Mouse (Mus musculus) hindbrain, embryonic 14.5 days (tissue): ENCODE measurements around the gene Gm17349. TPM values are rescaled to one million over a fixed set of nuclear protein-coding genes. Genes with fewer than 3 reads are reported as not detected.

ENCODE experiments used
- ATAC-seq: fragments of 200-750 bp; cut with Nextera tagmentation; 2 replicates; pipeline ENCODE4 v1.8.0; 2017; ENCODE audit warnings: moderate number of reproducible peaks, mild to moderate bottlenecking, moderate TSS enrichment, moderate library complexity; ENCODE audit not compliant: low FRiP score
- DNase-seq: peaks from one replicate; pipeline ENCODE4 v3.0.0-alpha.2; 2015; ENCODE audit warnings: low spot score
- H3K27ac ChIP-seq: fragments of 300-500 bp; sonication (generic); 2 replicates; pipeline ENCODE4 v1.5.1; 2014; ENCODE audit warnings: mild to moderate bottlenecking, moderate library complexity
- H3K27me3 ChIP-seq: fragments of 300-500 bp; sonication (generic); 2 replicates; pipeline ENCODE4 v1.6.1; 2014; ENCODE audit warnings: mild to moderate bottlenecking, low read length, mixed read lengths; ENCODE audit not compliant: control insufficient read depth, insufficient read depth
- H3K36me3 ChIP-seq: fragments of 300-500 bp; sonication (generic); replicated peaks from 2 replicates; pipeline ENCODE4 v1.6.1; 2014; ENCODE audit not compliant: control insufficient read depth, insufficient read depth
- H3K4me1 ChIP-seq: fragments of 300-500 bp; sonication (generic); replicated peaks from 2 replicates; pipeline ENCODE4 v1.6.1; 2014; ENCODE audit warnings: antibody characterized with exemption, low read length, mixed read lengths; ENCODE audit not compliant: control insufficient read depth, insufficient read depth
- H3K4me2 ChIP-seq: fragments of 300-500 bp; sonication (generic); replicated peaks from 2 replicates; pipeline ENCODE4 v1.6.1; 2014; ENCODE audit warnings: mild to moderate bottlenecking, moderate library complexity
- H3K4me3 ChIP-seq: fragments of 300-500 bp; sonication (generic); replicated peaks from 2 replicates; pipeline ENCODE4 v1.5.1; 2014; ENCODE audit warnings: mild to moderate bottlenecking, low read length
- H3K9ac ChIP-seq: fragments of 300-500 bp; sonication (generic); 2 replicates; pipeline ENCODE4 v1.6.1; 2014
- H3K9me3 ChIP-seq: fragments of 300-500 bp; sonication (generic); 2 replicates; pipeline ENCODE4 v1.6.1; 2016; ENCODE audit warnings: low read length; ENCODE audit not compliant: control insufficient read depth
- WGBS: fragments of 180-500 bp; shearing (Covaris S2); extraction: QIAGEN DNeasy Blood & Tissue Kit; methylation state at CpG from one replicate; pipeline ENCODE4 v1.1.7; 2014; 5-methylcytosine and 5-hydroxymethylcytosine counted together
- polyA plus RNA-seq: library from polyadenylated mRNA; unstranded; fragments of >200 nt; fragmentation: Nextera tagmentation; extraction: Ambion mirVana; gene quantifications from 2 replicates; pipeline ENCODE4 v1.2.1, GENCODE M21; 2014

Gene Gm17349
- polyA plus RNA-seq, 1 experiment from 2014 or later = not detected

DNA sequence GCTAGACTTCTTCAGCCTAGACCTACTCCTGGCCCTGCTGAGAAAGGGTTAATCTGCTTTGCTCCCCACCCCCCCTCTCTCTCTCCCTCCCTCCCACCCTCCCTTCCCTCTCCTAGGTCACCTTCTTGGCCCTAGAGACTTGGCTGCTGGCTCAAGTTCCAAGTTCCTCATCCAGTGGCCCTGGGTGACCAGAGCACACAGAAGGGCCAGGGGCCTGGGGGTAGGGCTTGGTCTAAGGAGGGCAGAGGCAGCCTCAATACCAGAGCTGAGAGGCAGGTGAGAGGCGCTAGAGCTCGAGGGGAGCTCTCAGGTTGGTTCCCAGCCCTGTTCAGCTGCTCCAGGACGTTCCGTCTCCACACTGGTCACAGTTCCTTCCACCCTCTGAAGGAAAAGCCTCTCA, 14.4 kb downstream of the Gm17349 start:
- WGBS = 19% methylated on average over 4 of the region's 4 CpGs
- Histone ChIP-seq H3K9ac (no peak overlapping the region), H3K9me3 (no peaks in the 10 kb centered on the region), H3K4me1 (peaks cover 6% of the 10 kb centered on the region; the same call in 1 of the 2 replicates), H3K27ac (no peak overlapping the region), H3K27me3 (no peaks in the 10 kb centered on the region), H3K4me2 (no peak overlapping the region), H3K4me3 (no peak overlapping the region), H3K36me3 (peaks cover 22% of the 10 kb centered on the region)
- DNase-seq (no peak), ATAC-seq (no peak)

DNA sequence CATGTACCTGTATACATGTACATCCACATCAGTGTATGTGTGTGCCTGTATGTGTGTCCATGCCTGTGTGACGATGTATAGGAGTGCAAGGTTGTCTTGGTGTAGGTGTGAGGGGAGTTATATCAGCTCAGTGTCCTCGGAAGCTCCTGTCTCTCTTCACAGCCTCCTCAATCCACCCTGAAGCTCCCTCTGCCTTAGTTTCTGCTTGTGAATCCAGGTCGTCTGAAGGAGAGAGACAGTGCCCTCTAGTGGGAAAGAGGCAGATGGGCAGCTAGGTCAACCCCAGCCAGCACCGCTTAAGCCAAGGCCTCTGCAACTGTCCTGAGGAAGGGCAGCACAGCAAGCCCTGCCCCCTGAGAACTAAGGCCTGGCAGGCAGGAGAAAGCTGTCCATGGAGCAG, 16.6 kb downstream of the Gm17349 start:
- DNase-seq (peak; percentile 78), ATAC-seq (peak; percentile 29; the same call in 1 of the 2 replicates)
- Histone ChIP-seq H3K9ac (no peak overlapping the region), H3K27ac (no peak overlapping the region), H3K9me3 (no peaks in the 10 kb centered on the region), H3K4me2 (no peak overlapping the region), H3K4me3 (no peak overlapping the region), H3K27me3 (no peaks in the 10 kb centered on the region), H3K4me1 (peaks cover 6% of the 10 kb centered on the region; the same call in 1 of the 2 replicates), H3K36me3 (peaks cover 25% of the 10 kb centered on the region)
- 7% methylated on average over 4 of the region's 4 CpGs for WGBS

GRCm38 (mm10) chr15:99684156-99684555, 21.1 kb downstream of the Gm17349 start:
- no peak overlapping the region for H3K27ac ChIP-seq
- H3K9me3 ChIP-seq = no peaks in the 10 kb centered on the region
- H3K36me3 ChIP-seq = peaks cover 29% of the 10 kb centered on the region
- no peaks in the 10 kb centered on the region for H3K27me3 ChIP-seq
- ATAC-seq (no peak), DNase-seq (no peak)
- no peak overlapping the region for H3K4me3 ChIP-seq
- no peak overlapping the region for H3K4me2 ChIP-seq
- WGBS = 96% methylated on average over 5 of the region's 5 CpGs
- 0 out of 2 replicates have a peak, but pooled peaks cover 3% of the 10 kb centered on the region for H3K4me1 ChIP-seq
- no peak overlapping the region for H3K9ac ChIP-seq

- H3K27me3 ChIP-seq = no peaks in the 10 kb centered on the region
- H3K27ac ChIP-seq = no peak overlapping the region
- no peak overlapping the region for H3K9ac ChIP-seq
- no peak overlapping the region for H3K4me2 ChIP-seq
- no peaks in the 10 kb centered on the region for H3K9me3 ChIP-seq
- DNase-seq = no peak
- 0 out of 2 replicates have a peak, but pooled peaks cover 3% of the 10 kb centered on the region for H3K4me1 ChIP-seq
- peaks cover 29% of the 10 kb centered on the region for H3K36me3 ChIP-seq
- ATAC-seq = no peak
- WGBS = 93% methylated on average over 7 of the region's 7 CpGs
- H3K4me3 ChIP-seq = no peak overlapping the region
These were observed 22.4 kb downstream of the Gm17349 start for GRCm38 (mm10) chr15:99682880-99683279.

GRCm38 (mm10) chr15:99679008-99679407, 26.3 kb downstream of the Gm17349 start:
- Histone ChIP-seq H3K27me3 (no peaks in the 10 kb centered on the region), H3K4me3 (no peak overlapping the region), H3K9ac (no peak overlapping the region), H3K36me3 (peaks cover 30% of the 10 kb centered on the region), H3K4me2 (no peak overlapping the region), H3K27ac (no peak overlapping the region), H3K4me1 (peaks cover 18% of the 10 kb centered on the region), H3K9me3 (no peaks in the 10 kb centered on the region)
- 64% methylated on average over 7 of the region's 7 CpGs for WGBS
- DNase-seq (no peak), ATAC-seq (no peak)

- Histone ChIP-seq H3K27ac (no peak overlapping the region), H3K4me2 (no peak overlapping the region), H3K9ac (no peak overlapping the region), H3K9me3 (no peaks in the 10 kb centered on the region), H3K27me3 (no peaks in the 10 kb centered on the region), H3K4me3 (no peak overlapping the region), H3K36me3 (peaks cover 30% of the 10 kb centered on the region), H3K4me1 (peaks cover 26% of the 10 kb centered on the region)
- WGBS = 16% methylated on average over 13 of the region's 13 CpGs
- DNase-seq (no peak), ATAC-seq (no peak)
These were observed 27.1 kb downstream of the Gm17349 start for GRCm38 (mm10) chr15:99678063-99678800.

GRCm38 (mm10) chr15:99677089-99677488, 28.2 kb downstream of the Gm17349 start:
- Histone ChIP-seq H3K4me1 (peaks cover 35% of the 10 kb centered on the region), H3K4me2 (peak overlapping the region; percentile 69), H3K4me3 (0 out of 2 replicates have a peak overlapping the region, but pooled peaks have one; percentile 11), H3K27me3 (no peaks in the 10 kb centered on the region), H3K36me3 (peaks cover 31% of the 10 kb centered on the region), H3K9me3 (no peaks in the 10 kb centered on the region), H3K9ac (peak overlapping the region; percentile 49), H3K27ac (peak overlapping the region; percentile 39)
- WGBS = 15% methylated on average over 8 of the region's 8 CpGs
- DNase-seq (no peak), ATAC-seq (peak; percentile 67; the same call in 1 of the 2 replicates)

DNA sequence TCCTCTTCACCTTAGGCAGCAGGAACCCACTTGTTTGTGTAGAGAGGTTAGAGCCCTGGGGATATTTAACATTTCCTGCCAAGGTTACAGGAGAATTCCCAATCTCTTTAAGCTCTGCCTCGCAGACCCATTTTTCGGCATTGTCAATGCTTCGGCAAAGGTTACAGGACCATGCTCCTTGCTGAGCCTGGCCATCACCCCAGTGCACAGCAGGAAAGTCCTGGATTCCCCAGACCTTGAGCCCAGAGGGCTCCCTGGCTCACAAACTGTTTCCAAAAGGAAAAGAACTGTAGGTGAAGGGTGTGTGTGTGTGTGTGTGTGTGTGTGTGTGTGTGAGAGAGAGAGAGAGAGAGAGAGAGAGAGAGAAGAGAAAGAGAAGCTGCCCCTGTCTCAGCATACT, 30.4 kb downstream of the Gm17349 start:
- peaks cover 49% of the 10 kb centered on the region for H3K4me1 ChIP-seq
- DNase-seq (no peak), ATAC-seq (no peak)
- no peaks in the 10 kb centered on the region for H3K9me3 ChIP-seq
- H3K9ac ChIP-seq = 0 out of 2 replicates have a peak overlapping the region, but pooled peaks have one; percentile 22
- H3K4me3 ChIP-seq = no peak overlapping the region
- no peaks in the 10 kb centered on the region for H3K27me3 ChIP-seq
- peaks cover 29% of the 10 kb centered on the region for H3K36me3 ChIP-seq
- H3K4me2 ChIP-seq = peak overlapping the region; percentile 69
- 77% methylated on average over 3 of the region's 3 CpGs for WGBS
- no peak overlapping the region; the same call in 1 of the 2 replicates for H3K27ac ChIP-seq

- no peak for ATAC-seq
These were observed 33.5 kb downstream of the Gm17349 start for GRCm38 (mm10) chr15:99671783-99672182.

More at GRCm38 (mm10) chr15:99671783-99672182, 33.5 kb downstream of the Gm17349 start:
- H3K27me3 ChIP-seq = no peaks in the 10 kb centered on the region
- H3K9ac ChIP-seq = peak overlapping the region; percentile 99
- H3K4me1 ChIP-seq = peaks cover 53% of the 10 kb centered on the region
- H3K4me2 ChIP-seq = peak overlapping the region; percentile 69
- WGBS = 68% methylated on average over 14 of the region's 14 CpGs
- DNase-seq = no peak
- peaks cover 29% of the 10 kb centered on the region for H3K36me3 ChIP-seq
- H3K4me3 ChIP-seq = peak overlapping the region; percentile 90
- 0 out of 2 replicates have a peak overlapping the region, but pooled peaks have one; percentile 92 for H3K27ac ChIP-seq
- H3K9me3 ChIP-seq = no peaks in the 10 kb centered on the region
